Mouse (Mus musculus): ENCODE data around the gene Srcin1.

- TF ChIP-seq GATA1 (IDR thresholded peaks at IDR 0.05; ENCODE audit: low read length) (no peak), TAL1 (IDR thresholded peaks at IDR 0.05; ENCODE audit: low read length) (no peak)
These were observed 23.8 kb downstream of the Srcin1 start for GRCm38 (mm10) chr11:97552151-97552550.

Data from erythroblast, embryonic 14.5 days (primary cell).